Mouse (Mus musculus) midbrain, embryonic 14.5 days (tissue): ENCODE data around the gene Rai1. TPM values are rescaled to one million over a fixed set of nuclear protein-coding genes. Genes with fewer than 3 reads are reported as not detected.

ENCODE experiments used
- ATAC-seq: fragments of 200-750 bp; cut with Nextera tagmentation; 2 replicates; pipeline ENCODE4 v1.8.0; 2017; ENCODE audit warnings: moderate number of reproducible peaks, moderate library complexity; ENCODE audit not compliant: low FRiP score, low TSS enrichment
- DNase-seq: peaks from one replicate; pipeline ENCODE4 v3.0.0-alpha.2; 2015
- H3K27ac ChIP-seq: fragments of 300-500 bp; sonication (generic); replicated peaks from 2 replicates; pipeline ENCODE4 v1.5.1; 2014; ENCODE audit warnings: mild to moderate bottlenecking, low read depth, low read length, moderate library complexity
- H3K27me3 ChIP-seq: fragments of 300-500 bp; sonication (generic); 2 replicates; pipeline ENCODE4 v1.6.1; 2014; ENCODE audit warnings: low read length, control low read depth, mixed read lengths; ENCODE audit not compliant: control insufficient read depth, insufficient read depth
- H3K36me3 ChIP-seq: fragments of 300-500 bp; sonication (generic); 2 replicates; pipeline ENCODE4 v1.6.1; 2014; ENCODE audit warnings: low read length, control low read depth; ENCODE audit not compliant: control insufficient read depth, insufficient read depth
- H3K4me1 ChIP-seq: fragments of 300-500 bp; sonication (generic); 2 replicates; pipeline ENCODE4 v1.6.1; 2014; ENCODE audit warnings: mild to moderate bottlenecking, antibody characterized with exemption, low read length, control low read depth; ENCODE audit not compliant: control insufficient read depth, insufficient read depth
- H3K4me2 ChIP-seq: fragments of 300-500 bp; sonication (generic); 2 replicates; pipeline ENCODE4 v1.6.1; 2014; ENCODE audit warnings: mild to moderate bottlenecking, low read length, moderate library complexity
- H3K4me3 ChIP-seq: fragments of 300-500 bp; sonication (generic); replicated peaks from 2 replicates; pipeline ENCODE4 v1.5.1; 2014; ENCODE audit warnings: low read depth, low read length
- H3K9ac ChIP-seq: fragments of 300-500 bp; sonication (generic); replicated peaks from 2 replicates; pipeline ENCODE4 v1.6.1; 2014; ENCODE audit warnings: mild to moderate bottlenecking, low read length, moderate library complexity
- H3K9me3 ChIP-seq: fragments of 300-500 bp; sonication (generic); 2 replicates; pipeline ENCODE4 v1.6.1; 2016; ENCODE audit warnings: low read length, control low read depth, mixed read lengths; ENCODE audit not compliant: control insufficient read depth
- WGBS: fragments of 180-500 bp; shearing (Covaris S2); extraction: QIAGEN DNeasy Blood & Tissue Kit; methylation state at CpG from one replicate; pipeline ENCODE4 v1.1.7; 2014; 5-methylcytosine and 5-hydroxymethylcytosine counted together
- polyA plus RNA-seq: library from polyadenylated mRNA; unstranded; fragments of >200 nt; fragmentation: Nextera tagmentation; extraction: Ambion mirVana; gene quantifications from 2 replicates; pipeline ENCODE4 v1.2.1, GENCODE M21; 2014

The Rai1 gene
- polyA plus RNA-seq, 1 experiment from 2014 or later = 37.7 TPM

- Histone ChIP-seq H3K36me3 (peaks cover 28% of the 10 kb centered on the region), H3K27me3 (no peaks in the 10 kb centered on the region), H3K4me3 (no peak overlapping the region), H3K9me3 (no peaks in the 10 kb centered on the region), H3K4me1 (peaks cover 56% of the 10 kb centered on the region), H3K9ac (no peak overlapping the region), H3K4me2 (peak overlapping the region; percentile 82), H3K27ac (no peak overlapping the region)
- ATAC-seq (no peak), DNase-seq (no peak)
- WGBS = 91% methylated on average over 4 of the region's 4 CpGs
Measured at GRCm38 (mm10) chr11:60143086-60143485, 38.3 kb downstream of the Rai1 start.

GRCm38 (mm10) chr11:60146170-60146569 is 41.4 kb downstream of the Rai1 start:
- no peak for ATAC-seq
- no peak overlapping the region for H3K9ac ChIP-seq
- WGBS = 95% methylated on average over 4 of the region's 4 CpGs
- H3K9me3 ChIP-seq = no peaks in the 10 kb centered on the region
- H3K27ac ChIP-seq = no peak overlapping the region
- peaks cover 31% of the 10 kb centered on the region for H3K36me3 ChIP-seq
- DNase-seq = no peak
- no peak overlapping the region for H3K4me3 ChIP-seq
- H3K4me2 ChIP-seq = no peak overlapping the region
- peaks cover 55% of the 10 kb centered on the region for H3K4me1 ChIP-seq
- no peaks in the 10 kb centered on the region for H3K27me3 ChIP-seq

DNA sequence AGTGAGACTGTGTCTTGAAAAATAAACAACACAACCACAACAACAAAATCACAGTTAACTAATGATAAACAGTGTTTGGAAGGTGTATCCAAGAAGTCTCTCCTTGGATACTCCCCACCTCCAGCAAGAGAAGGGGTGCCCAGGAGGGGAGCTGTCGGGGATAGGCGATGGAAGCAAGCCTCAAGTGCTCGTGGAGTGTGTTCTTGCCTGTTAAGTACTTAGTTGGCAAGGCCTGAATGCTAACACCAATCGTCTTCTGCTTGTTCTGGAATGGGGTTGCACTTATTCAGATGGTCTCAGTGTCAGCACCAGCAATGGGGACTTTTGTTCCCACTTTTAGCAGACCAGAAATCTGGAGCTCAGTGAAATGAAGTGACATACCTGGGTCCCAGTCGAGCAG is 43.8 kb downstream of the Rai1 start:
- Histone ChIP-seq H3K4me1 (peaks cover 30% of the 10 kb centered on the region), H3K9ac (no peak overlapping the region), H3K36me3 (peaks cover 30% of the 10 kb centered on the region), H3K27ac (no peak overlapping the region), H3K4me2 (no peak overlapping the region), H3K27me3 (no peaks in the 10 kb centered on the region), H3K9me3 (no peaks in the 10 kb centered on the region), H3K4me3 (no peak overlapping the region)
- WGBS = 84% methylated on average over 5 of the region's 5 CpGs
- DNase-seq = no peak
- ATAC-seq = no peak

- Histone ChIP-seq H3K36me3 (peaks cover 29% of the 10 kb centered on the region), H3K27me3 (no peaks in the 10 kb centered on the region), H3K9me3 (no peaks in the 10 kb centered on the region), H3K27ac (no peak overlapping the region), H3K9ac (no peak overlapping the region), H3K4me2 (no peak overlapping the region), H3K4me3 (no peak overlapping the region), H3K4me1 (peaks cover 30% of the 10 kb centered on the region)
- ATAC-seq (no peak), DNase-seq (no peak)
- WGBS = 69% methylated on average over 3 of the region's 3 CpGs
Measured at GRCm38 (mm10) chr11:60149086-60149485, 44.3 kb downstream of the Rai1 start.

DNA sequence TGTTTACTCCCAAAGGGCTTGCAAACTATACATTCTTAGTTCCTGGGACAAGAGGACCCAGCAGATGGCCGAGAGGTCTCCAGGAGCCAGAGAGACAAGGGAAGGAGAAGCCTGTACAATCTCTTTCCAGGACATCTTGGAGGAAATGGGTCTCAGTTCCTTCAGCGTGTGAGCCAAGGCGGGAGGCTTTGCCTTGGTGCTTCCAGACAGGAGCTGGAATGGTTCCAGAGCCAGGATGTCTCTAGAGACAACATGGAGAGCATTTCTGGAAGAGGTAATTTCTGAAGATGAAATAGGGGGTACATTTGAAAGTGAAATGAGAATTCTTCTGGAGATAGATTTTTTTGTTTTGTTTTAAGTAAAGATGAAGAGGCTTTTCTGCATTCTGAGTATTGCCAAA is 45.9 kb downstream of the Rai1 start:
- Histone ChIP-seq H3K9me3 (no peaks in the 10 kb centered on the region), H3K4me1 (peaks cover 33% of the 10 kb centered on the region)

GRCm38 (mm10) chr11:60152339-60152738 is 47.5 kb downstream of the Rai1 start:
- Histone ChIP-seq H3K4me3 (no peak overlapping the region), H3K9me3 (no peaks in the 10 kb centered on the region), H3K36me3 (peaks cover 17% of the 10 kb centered on the region; the same call in 1 of the 2 replicates), H3K4me1 (peaks cover 36% of the 10 kb centered on the region), H3K27ac (no peak overlapping the region), H3K4me2 (no peak overlapping the region), H3K9ac (no peak overlapping the region), H3K27me3 (no peaks in the 10 kb centered on the region)
- ATAC-seq (no peak), DNase-seq (no peak)
- 86% methylated on average over 1 of the region's 1 CpGs for WGBS

More for the DNA sequence above, 45.9 kb downstream of the Rai1 start:
- 90% methylated on average over 3 of the region's 3 CpGs for WGBS
- H3K27ac ChIP-seq = no peak overlapping the region
- DNase-seq (no peak), ATAC-seq (no peak)
- no peak overlapping the region for H3K4me2 ChIP-seq
- H3K9ac ChIP-seq = no peak overlapping the region
- peaks cover 22% of the 10 kb centered on the region for H3K36me3 ChIP-seq
- H3K27me3 ChIP-seq = no peaks in the 10 kb centered on the region
- H3K4me3 ChIP-seq = no peak overlapping the region

- Histone ChIP-seq H3K4me1 (peaks cover 34% of the 10 kb centered on the region), H3K4me3 (no peak overlapping the region), H3K9me3 (no peaks in the 10 kb centered on the region), H3K27me3 (no peaks in the 10 kb centered on the region), H3K4me2 (no peak overlapping the region), H3K9ac (no peak overlapping the region), H3K27ac (peak overlapping the region; percentile 78; the same call in 1 of the 2 replicates), H3K36me3 (peaks cover 11% of the 10 kb centered on the region; the same call in 1 of the 2 replicates)
- WGBS = 86% methylated on average over 3 of the region's 3 CpGs
- ATAC-seq = no peak
- DNase-seq = no peak
Measured at GRCm38 (mm10) chr11:60153936-60154335, 49.1 kb downstream of the Rai1 start.

GRCm38 (mm10) chr11:60155690-60156089 is 50.9 kb downstream of the Rai1 start:
- H3K4me3 ChIP-seq = no peak overlapping the region
- 19% methylated on average over 5 of the region's 5 CpGs for WGBS
- no peaks in the 10 kb centered on the region for H3K27me3 ChIP-seq
- no peak overlapping the region for H3K4me2 ChIP-seq
- peaks cover 11% of the 10 kb centered on the region; the same call in 1 of the 2 replicates for H3K36me3 ChIP-seq
- peak; percentile 51 for DNase-seq
- peak overlapping the region; percentile 78 for H3K27ac ChIP-seq
- H3K9me3 ChIP-seq = no peaks in the 10 kb centered on the region
- H3K4me1 ChIP-seq = peaks cover 31% of the 10 kb centered on the region
- no peak overlapping the region for H3K9ac ChIP-seq
- ATAC-seq = no peak

DNA sequence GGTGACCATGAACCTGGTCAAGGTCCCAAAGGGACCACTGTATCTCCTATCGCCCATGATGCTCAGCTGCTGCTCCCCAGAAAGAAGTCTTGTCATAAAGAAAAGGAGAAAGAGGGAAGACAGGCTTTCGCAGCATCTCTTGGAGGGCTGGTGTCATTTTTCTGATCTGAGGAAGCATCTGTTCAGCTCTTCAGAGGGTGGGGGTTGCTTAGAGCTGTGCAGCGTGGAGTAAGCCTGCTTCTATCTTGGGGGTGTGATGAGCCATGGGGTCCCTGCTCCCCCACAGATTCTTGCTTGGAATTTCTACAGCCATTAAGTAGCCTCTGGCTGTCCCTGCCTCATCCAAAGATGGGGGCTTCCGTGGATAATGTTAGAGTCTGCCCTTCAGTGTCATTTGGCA is 53.5 kb downstream of the Rai1 start:
- peaks cover 56% of the 10 kb centered on the region for H3K4me1 ChIP-seq
- no peak overlapping the region for H3K27ac ChIP-seq
- H3K9me3 ChIP-seq = no peaks in the 10 kb centered on the region
- 0 out of 2 replicates have a peak, but pooled peaks cover 8% of the 10 kb centered on the region for H3K36me3 ChIP-seq
- DNase-seq = no peak
- H3K27me3 ChIP-seq = no peaks in the 10 kb centered on the region
- 86% methylated on average over 4 of the region's 4 CpGs for WGBS
- no peak for ATAC-seq
- no peak overlapping the region for H3K9ac ChIP-seq
- H3K4me3 ChIP-seq = no peak overlapping the region
- no peak overlapping the region for H3K4me2 ChIP-seq
